Mouse (Mus musculus): Measurements from ENCODE around the gene Cbx8.

Cbx8 gene

GRCm38 (mm10) chr11:119079445-119079837, 38.7 kb upstream of the Cbx8 start:
- DNase-seq (ENCODE audit: extremely low read depth, low read depth), result no peak

GRCm38 (mm10) chr11:119078691-119079444, 38.1 kb upstream of the Cbx8 start:
- no peak for DNase-seq (ENCODE audit: extremely low read depth, low read depth)

GRCm38 (mm10) chr11:119077755-119078154, 37.0 kb upstream of the Cbx8 start:
- no peak for DNase-seq (ENCODE audit: extremely low read depth, low read depth)

GRCm38 (mm10) chr11:119075805-119076204, 35.0 kb upstream of the Cbx8 start:
- no peak for DNase-seq (ENCODE audit: extremely low read depth, low read depth)

GRCm38 (mm10) chr11:119073876-119074433, 33.2 kb upstream of the Cbx8 start:
- DNase-seq (ENCODE audit: extremely low read depth, low read depth), result no peak

- DNase-seq (ENCODE audit: extremely low read depth, low read depth), result no peak
Observed at GRCm38 (mm10) chr11:119072986-119073385, 32.2 kb upstream of the Cbx8 start.

- DNase-seq (ENCODE audit: extremely low read depth, low read depth), result no peak
Observed at GRCm38 (mm10) chr11:119072239-119072638, 31.5 kb upstream of the Cbx8 start.

GRCm38 (mm10) chr11:119066841-119067240, 26.1 kb upstream of the Cbx8 start:
- no peak for DNase-seq (ENCODE audit: extremely low read depth, low read depth)

GRCm38 (mm10) chr11:119059256-119059655, 18.5 kb upstream of the Cbx8 start:
- no peak for DNase-seq (ENCODE audit: extremely low read depth, low read depth)

GRCm38 (mm10) chr11:119058041-119058995, 17.5 kb upstream of the Cbx8 start:
- DNase-seq (ENCODE audit: extremely low read depth, low read depth), result no peak

GRCm38 (mm10) chr11:119057291-119057690, 16.5 kb upstream of the Cbx8 start:
- DNase-seq (ENCODE audit: extremely low read depth, low read depth), result no peak

- DNase-seq (ENCODE audit: extremely low read depth, low read depth), result no peak
Observed at GRCm38 (mm10) chr11:119056301-119057211, 15.8 kb upstream of the Cbx8 start.

GRCm38 (mm10) chr11:119055571-119056131, 14.9 kb upstream of the Cbx8 start:
- no peak for DNase-seq (ENCODE audit: extremely low read depth, low read depth)

- no peak for DNase-seq (ENCODE audit: extremely low read depth, low read depth)
Observed at GRCm38 (mm10) chr11:119054351-119055345, 13.9 kb upstream of the Cbx8 start.

GRCm38 (mm10) chr11:119053738-119054350, 13.1 kb upstream of the Cbx8 start:
- no peak for DNase-seq (ENCODE audit: extremely low read depth, low read depth)

- DNase-seq (ENCODE audit: extremely low read depth, low read depth), result peak; percentile 51
Observed at GRCm38 (mm10) chr11:119053257-119053670, 12.5 kb upstream of the Cbx8 start.

GRCm38 (mm10) chr11:119052661-119053256, 12.0 kb upstream of the Cbx8 start:
- DNase-seq (ENCODE audit: extremely low read depth, low read depth), result peak; percentile 49

- no peak for DNase-seq (ENCODE audit: extremely low read depth, low read depth)
Observed at GRCm38 (mm10) chr11:119051927-119052660, 11.3 kb upstream of the Cbx8 start.
